23 mouse cellular contexts compared by ENCODE assay signal in the genomic region with DNA sequence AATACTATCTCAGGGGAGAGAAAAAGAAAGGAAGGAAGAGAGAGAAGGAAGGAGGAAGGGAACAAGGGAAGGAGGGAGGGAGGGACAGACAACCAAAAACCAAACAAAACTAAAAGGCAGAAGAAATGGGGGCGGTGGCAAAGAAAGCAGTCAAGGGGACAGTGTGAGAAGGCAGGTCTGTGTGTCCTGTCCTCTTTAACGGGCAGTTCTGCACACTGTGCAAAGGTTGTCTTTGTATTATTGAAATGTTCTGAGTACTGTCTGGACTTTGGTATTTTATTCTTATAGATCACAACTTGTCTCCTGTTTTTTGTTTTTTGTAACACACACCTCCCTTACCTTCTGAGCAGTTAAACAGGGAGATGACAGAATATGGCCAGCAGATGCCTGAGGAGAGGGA. TPM values are rescaled to one million over a fixed set of nuclear protein-coding genes. Genes with fewer than 3 reads are reported as not detected.
DNase-seq lines count a peak whose midpoint lies in the region; ATAC-seq and TF ChIP-seq lines count a peak whose summit lies in the region.
"Had no signal": no experiment of that assay in that cellular context is flagged by ENCODE, and none has a peak within 500 bp of the region (broad histone marks: within the 10 kb centered on the region; RNA-seq: fewer than 3 reads in every experiment).

No protein-coding gene starts in this region.

- no peak for TF ChIP-seq POLR2A in liver, adult 2 months (IDR thresholded peaks at IDR 0.05; ENCODE audit: extremely low read depth, insufficient read depth, low read length)

- ATAC-seq in liver, postnatal 0 days, result peak; percentile 67
- no peak for ATAC-seq in liver, embryonic 12.5 days
- ATAC-seq in megakaryocyte-erythroid progenitor cell, adult 5-6 weeks (replicated peaks; ENCODE audit: low FRiP score, low TSS enrichment, poor library complexity, severe bottlenecking), result peak; percentile 71
- ATAC-seq in stomach, postnatal 0 days (ENCODE audit: low FRiP score, low TSS enrichment), result no peak
- ATAC-seq: activated CD4-positive, CD25-positive, alpha-beta regulatory T cell, adult 4 months; CD4-positive, CD25-positive, alpha-beta regulatory T cell, adult 4 months; Patski had no signal

- WGBS in liver, adult 2 months, result 41% methylated on average over 2 of the region's 2 CpGs
- WGBS in liver, postnatal 0 days (ENCODE audit: insufficient replicate concordance), result 62% methylated on average over 2 of the region's 2 CpGs
- WGBS in liver, embryonic 12.5 days (ENCODE audit: insufficient replicate concordance), result 67% methylated on average over 2 of the region's 2 CpGs
- WGBS in stomach, postnatal 0 days, result 79% methylated on average over 2 of the region's 2 CpGs

- H3K4me3 ChIP-seq in liver, adult 2 months (ENCODE audit: insufficient read depth, low read depth, low read length), result no peak overlapping the region
- H3K4me3 ChIP-seq in liver, postnatal 0 days (ENCODE audit: low read depth, low read length), result no peak overlapping the region
- no peak overlapping the region for H3K4me3 ChIP-seq in liver, embryonic 12.5 days
- H3K4me3 ChIP-seq in stomach, postnatal 0 days (ENCODE audit: low read depth, low read length), result no peak overlapping the region

- no peak overlapping the region for H3K4me2 ChIP-seq in liver, postnatal 0 days (ENCODE audit: low read depth, low read length)
- no peak overlapping the region for H3K4me2 ChIP-seq in liver, embryonic 12.5 days
- H3K4me2 ChIP-seq in stomach, postnatal 0 days (replicated peaks; ENCODE audit: low read depth), result no peak overlapping the region

- no peak overlapping the region for H3K9ac ChIP-seq in liver, adult 2 months (ENCODE audit: low read depth, low read length)
- no peak overlapping the region for H3K9ac ChIP-seq in liver, postnatal 0 days (replicated peaks)
- no peak overlapping the region for H3K9ac ChIP-seq in liver, embryonic 12.5 days
- no peak overlapping the region for H3K9ac ChIP-seq in stomach, postnatal 0 days (ENCODE audit: low read length)

- no peak for TF ChIP-seq EP300 in liver, postnatal 0 days (IDR thresholded peaks at IDR 0.05; ENCODE audit: low read depth)
- TF ChIP-seq EP300 in stomach, postnatal 0 days (optimal IDR thresholded peaks at IDR 0.05), result no peak

- no peaks in the 10 kb centered on the region for H3K9me3 ChIP-seq in liver, postnatal 0 days (ENCODE audit: low read length)
- no peaks in the 10 kb centered on the region for H3K9me3 ChIP-seq in liver, embryonic 12.5 days (replicated peaks)
- no peaks in the 10 kb centered on the region for H3K9me3 ChIP-seq in stomach, postnatal 0 days (ENCODE audit: control insufficient read depth, low read length)
- H3K9me3 ChIP-seq: G1E had no signal

- peaks cover 9% of the 10 kb centered on the region for H3K4me1 ChIP-seq in liver, adult 2 months (ENCODE audit: control insufficient read depth, insufficient read depth, low read length)
- peaks cover 18% of the 10 kb centered on the region for H3K4me1 ChIP-seq in liver, postnatal 0 days (ENCODE audit: insufficient read depth)
- peaks cover 8% of the 10 kb centered on the region; the same call in 1 of the 2 replicates for H3K4me1 ChIP-seq in liver, embryonic 12.5 days
- no peaks in the 10 kb centered on the region for H3K4me1 ChIP-seq in stomach, postnatal 0 days (replicated peaks; ENCODE audit: control insufficient read depth, insufficient read depth)

- peak overlapping the region; percentile 31 for H3K27ac ChIP-seq in liver, adult 2 months (replicated peaks; ENCODE audit: insufficient read depth, low read depth, low read length)
- peak overlapping the region; percentile 19 for H3K27ac ChIP-seq in liver, postnatal 0 days (ENCODE audit: low read depth)
- no peak overlapping the region for H3K27ac ChIP-seq in liver, embryonic 12.5 days
- H3K27ac ChIP-seq in stomach, postnatal 0 days (replicated peaks), result no peak overlapping the region

- no peak for TF ChIP-seq CTCF in liver, adult 2 months (IDR thresholded peaks at IDR 0.05; ENCODE audit: low read depth, low read length)
- no peak for TF ChIP-seq CTCF in liver, postnatal 0 days (IDR thresholded peaks at IDR 0.05; ENCODE audit: low read depth)
- no peak for TF ChIP-seq CTCF in stomach, postnatal 0 days (IDR thresholded peaks at IDR 0.05; ENCODE audit: low read depth)

- H3K27me3 ChIP-seq in liver, adult 2 months (ENCODE audit: control insufficient read depth, insufficient read depth, low read length), result no peaks in the 10 kb centered on the region
- no peaks in the 10 kb centered on the region for H3K27me3 ChIP-seq in liver, postnatal 0 days (ENCODE audit: insufficient read depth, low read length)
- H3K27me3 ChIP-seq in liver, embryonic 12.5 days (replicated peaks), result no peaks in the 10 kb centered on the region
- H3K27me3 ChIP-seq in stomach, postnatal 0 days (ENCODE audit: control insufficient read depth, insufficient read depth, low read length), result no peaks in the 10 kb centered on the region
- H3K27me3 ChIP-seq: CH12.LX, Patski had no signal

- peaks cover under 1% of the 10 kb centered on the region; the same call in 1 of the 2 replicates for H3K79me2 ChIP-seq in liver, adult 2 months (ENCODE audit: control insufficient read depth, insufficient read depth, low read length)

- no peaks in the 10 kb centered on the region for H3K36me3 ChIP-seq in liver, adult 2 months (ENCODE audit: control insufficient read depth, insufficient read depth, low read length)
- H3K36me3 ChIP-seq in liver, postnatal 0 days (replicated peaks; ENCODE audit: insufficient read depth, low read length), result no peaks in the 10 kb centered on the region
- no peaks in the 10 kb centered on the region for H3K36me3 ChIP-seq in liver, embryonic 12.5 days
- H3K36me3 ChIP-seq in stomach, postnatal 0 days (ENCODE audit: control insufficient read depth, insufficient read depth, low read length), result no peaks in the 10 kb centered on the region
- H3K36me3 ChIP-seq: G1E had no signal

- peak; percentile 50 for DNase-seq in heart, adult 11 months
- no peak for DNase-seq in heart, adult 8-10 months (ENCODE audit: low spot score)
- DNase-seq in liver, adult 2 months (ENCODE audit: extremely low read depth, low read depth, low spot score), result peak; percentile 42
- DNase-seq in liver, result no peak
- no peak for DNase-seq in liver, postnatal 0 days
- no peak for DNase-seq in stomach, postnatal 0 days (ENCODE audit: low spot score)
- DNase-seq: adrenal gland, adult 2 months; adrenal gland, adult 8-10 months; adrenal gland, postnatal 10 days; adrenal gland, postnatal 14 days; adrenal gland, postnatal 25 days; adrenal gland, postnatal 36 days; B cell, adult 2 months; cerebellum, adult 11 months; cerebellum, adult 11-12 months had no signal

RNA-seq across cellular contexts. Expression of a gene that starts 55.6 kb away (rescaled TPM):
- total RNA-seq in heart, adult 8-10 months (2022), result 1 to 10 TPM; 3.3 to 4.1 (median 3.6) TPM
- 12.4 and 17.1 TPM in 2 replicates for total RNA-seq in liver, adult 2 months (2014; rRNA removed)
- polyA plus RNA-seq in liver, adult 2 months (2012; rRNA removed), result 3.4 and 3.5 TPM in 2 replicates
- 4.8 and 5.4 TPM in 2 replicates for polyA plus RNA-seq in liver, postnatal 0 days (2015; fragmentation: Nextera tagmentation; extraction: Ambion mirVana)
- polyA plus RNA-seq in liver, embryonic 12.5 days (2016; fragmentation: Nextera tagmentation; extraction: Ambion mirVana), result 9.2 and 9.7 TPM in 2 replicates
- total RNA-seq in megakaryocyte-erythroid progenitor cell, adult 5-6 weeks (2014; fragmentation: Nextera tagmentation), result 1.2 and 5.4 TPM in 2 replicates
- total RNA-seq in megakaryocyte-erythroid progenitor cell, adult 5-6 weeks (2017), result 3.7 and 4.1 TPM in 2 replicates
- 8.0 and 8.7 TPM in 2 replicates for polyA plus RNA-seq in stomach, postnatal 0 days (2015; fragmentation: Nextera tagmentation; extraction: Ambion mirVana)
- total RNA-seq: MEL had no signal
- polyA plus RNA-seq: G1E had no signal

Comparison
In these comparisons a context has a peak if more than half of its experiments do, and no peak if none do; other contexts are left out.
1. DNase-seq: peak in heart, adult 11 months (single experiment) and liver, adult 2 months (single experiment); none in heart, adult 8-10 months (single experiment), liver (single experiment), liver, postnatal 0 days (single experiment) and stomach, postnatal 0 days (single experiment).
2. H3K27ac ChIP-seq: peak in liver, adult 2 months (single experiment) and liver, postnatal 0 days (single experiment); none in liver, embryonic 12.5 days (single experiment) and stomach, postnatal 0 days (single experiment).
3. ATAC-seq: peak in liver, postnatal 0 days (single experiment) and megakaryocyte-erythroid progenitor cell, adult 5-6 weeks (single experiment); none in liver, embryonic 12.5 days (single experiment) and stomach, postnatal 0 days (single experiment).